Mouse (Mus musculus) ES-Bruce4 (cell line): Measurements from ENCODE around the gene Ssr2.

Source experiments
- CTCF ChIP-seq: IDR thresholded peaks from one replicate; pipeline ENCODE4 v1.8.1; 2011; ENCODE audit warnings: low read depth, low read length
- EP300 ChIP-seq: IDR thresholded peaks from 2 replicates; pipeline ENCODE4 v1.6.1; 2011; ENCODE audit warnings: low read depth, low read length; ENCODE audit not compliant: insufficient read depth
- POLR2A ChIP-seq: IDR thresholded peaks from one replicate; pipeline ENCODE4 v1.8.1; 2011; ENCODE audit warnings: low read length; ENCODE audit not compliant: insufficient read depth

- TF ChIP-seq CTCF (no peak), POLR2A (no peak), EP300 (peak; percentile 85)
Observed at GRCm38 (mm10) chr3:88586640-88587039, 11.0 kb downstream of the Ssr2 start.
